Mouse (Mus musculus): Measurements from ENCODE around the gene Itch. TPM values are rescaled to one million over a fixed set of nuclear protein-coding genes. Genes with fewer than 3 reads are reported as not detected.

Itch gene
- polyA plus RNA-seq, 1 experiment from 2014 or later: 48.8 TPM

DNA sequence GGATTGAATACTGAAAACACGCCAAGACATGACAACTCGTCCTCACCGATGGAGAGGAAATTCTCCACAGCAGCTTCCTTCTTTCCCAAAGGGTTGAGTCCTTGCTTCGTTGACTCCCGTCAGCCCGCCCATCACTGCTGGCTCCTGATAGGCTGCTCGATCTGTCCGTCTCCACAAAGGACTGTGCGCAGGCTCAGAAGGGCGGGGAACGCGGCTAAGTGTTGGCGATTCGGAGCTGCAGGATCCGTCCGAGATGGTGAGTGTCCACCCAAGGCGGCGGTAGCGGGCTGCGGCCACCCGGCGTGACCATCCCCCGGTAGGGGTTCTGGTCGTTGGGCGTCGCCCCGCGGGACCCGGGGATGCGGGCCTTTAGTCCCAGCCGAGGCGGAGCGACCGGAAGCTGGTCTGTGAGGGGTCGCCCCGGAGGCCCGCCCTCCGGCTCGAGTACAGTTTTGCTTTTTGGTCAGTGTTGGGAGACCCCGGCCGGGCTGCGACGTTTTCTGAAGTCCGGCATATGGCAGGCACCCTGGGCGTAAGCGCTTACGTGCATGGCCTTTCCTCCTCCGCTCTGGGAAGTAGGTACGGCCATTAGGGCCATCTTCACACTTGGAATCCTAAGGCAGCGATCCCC is 103.2 kb downstream of the Itch start, which contains the start of gene Dynlrb1:
TSS of gene Dynlrb1 (plus strand) at position 172 of the 631 bp plus-strand sequence.
- whole genome bisulfite sequencing: under 1% methylated on average over 39 of the region's 50 CpGs
- H3K4me2 ChIP-seq (ENCODE audit: low read depth, low read length): peak within 1 kb of the TSS; percentile 83
- ATAC-seq (ENCODE audit: low read depth) (peak; percentile 100), DNase-seq (ENCODE audit: low spot score) (peak; percentile 98)
- H3K27ac ChIP-seq (replicated peaks; ENCODE audit: low read depth, low read length): peak within 1 kb of the TSS; percentile 77
- peak within 1 kb of the TSS; percentile 89 for H3K9ac ChIP-seq (ENCODE audit: low read depth, low read length)
- H3K9me3 ChIP-seq (ENCODE audit: control insufficient read depth, low read length): no peaks in the 10 kb centered on the region
- H3K4me1 ChIP-seq (ENCODE audit: control insufficient read depth, insufficient read depth, low read length): peaks cover 11% of the 10 kb centered on the region
- no peaks in the 10 kb centered on the region for H3K36me3 ChIP-seq (ENCODE audit: control insufficient read depth, insufficient read depth, low read length)
- H3K27me3 ChIP-seq (replicated peaks; ENCODE audit: control insufficient read depth, insufficient read depth, low read length): no peaks in the 10 kb centered on the region
- H3K4me3 ChIP-seq (ENCODE audit: low read depth, low read length): peak within 1 kb of the TSS; percentile 83

- no peak for DNase-seq (ENCODE audit: low spot score)
Observed at GRCm38 (mm10) chr2:155237276-155237675, 104.0 kb downstream of the Itch start.

DNA sequence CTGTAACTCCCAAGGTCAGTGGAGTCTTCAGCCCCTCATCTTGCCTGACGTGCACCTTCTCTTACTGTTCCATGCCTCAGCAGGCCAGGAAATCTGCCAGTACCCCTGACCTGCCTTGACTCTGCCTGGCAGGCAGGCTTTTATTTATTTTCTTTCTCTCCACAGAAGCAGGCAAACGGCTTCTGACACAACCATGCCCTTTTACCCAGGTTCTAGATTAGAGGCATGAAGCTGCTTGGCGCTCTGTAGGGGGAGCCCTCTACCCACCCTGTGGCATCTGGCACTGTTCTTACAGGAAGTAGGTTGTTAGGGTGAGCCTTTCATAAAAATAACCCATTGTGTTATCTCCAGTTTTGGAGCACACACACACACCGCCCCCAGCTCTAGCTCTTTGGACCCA is 107.6 kb downstream of the Itch start:
- peaks cover 11% of the 10 kb centered on the region for H3K4me1 ChIP-seq (ENCODE audit: control insufficient read depth, insufficient read depth, low read length)
- peaks cover 37% of the 10 kb centered on the region for H3K36me3 ChIP-seq (ENCODE audit: control insufficient read depth, insufficient read depth, low read length)
- H3K4me3 ChIP-seq (ENCODE audit: low read depth, low read length): no peak overlapping the region
- no peaks in the 10 kb centered on the region for H3K27me3 ChIP-seq (replicated peaks; ENCODE audit: control insufficient read depth, insufficient read depth, low read length)
- no peaks in the 10 kb centered on the region for H3K9me3 ChIP-seq (ENCODE audit: control insufficient read depth, low read length)
- no peak overlapping the region for H3K4me2 ChIP-seq (ENCODE audit: low read depth, low read length)
- no peak overlapping the region for H3K9ac ChIP-seq (ENCODE audit: low read depth, low read length)
- DNase-seq (ENCODE audit: low spot score) (no peak), ATAC-seq (ENCODE audit: low read depth) (no peak)
- 73% methylated on average over 4 of the region's 4 CpGs for WGBS
- H3K27ac ChIP-seq (replicated peaks; ENCODE audit: low read depth, low read length): no peak overlapping the region

More at GRCm38 (mm10) chr2:155237276-155237675, 104.0 kb downstream of the Itch start:
- Histone ChIP-seq H3K4me3 (ENCODE audit: low read depth, low read length) (peak overlapping the region; percentile 83), H3K27ac (replicated peaks; ENCODE audit: low read depth, low read length) (no peak overlapping the region), H3K27me3 (replicated peaks; ENCODE audit: control insufficient read depth, insufficient read depth, low read length) (no peaks in the 10 kb centered on the region), H3K9ac (ENCODE audit: low read depth, low read length) (peak overlapping the region; percentile 89), H3K9me3 (ENCODE audit: control insufficient read depth, low read length) (no peaks in the 10 kb centered on the region), H3K36me3 (ENCODE audit: control insufficient read depth, insufficient read depth, low read length) (peaks cover under 1% of the 10 kb centered on the region; the same call in 1 of the 2 replicates), H3K4me2 (ENCODE audit: low read depth, low read length) (peak overlapping the region; percentile 83), H3K4me1 (ENCODE audit: control insufficient read depth, insufficient read depth, low read length) (peaks cover 11% of the 10 kb centered on the region)
- WGBS: 15% methylated on average over 4 of the region's 4 CpGs
- no peak for ATAC-seq (ENCODE audit: low read depth)

- H3K9me3 ChIP-seq (ENCODE audit: control insufficient read depth, low read length): no peaks in the 10 kb centered on the region
- DNase-seq (ENCODE audit: low spot score) (no peak), ATAC-seq (ENCODE audit: low read depth) (no peak)
- no peaks in the 10 kb centered on the region for H3K27me3 ChIP-seq (replicated peaks; ENCODE audit: control insufficient read depth, insufficient read depth, low read length)
- 92% methylated on average over 7 of the region's 7 CpGs for WGBS
- no peak overlapping the region for H3K4me3 ChIP-seq (ENCODE audit: low read depth, low read length)
- no peak overlapping the region for H3K9ac ChIP-seq (ENCODE audit: low read depth, low read length)
- peaks cover 8% of the 10 kb centered on the region for H3K4me1 ChIP-seq (ENCODE audit: control insufficient read depth, insufficient read depth, low read length)
- no peak overlapping the region for H3K27ac ChIP-seq (replicated peaks; ENCODE audit: low read depth, low read length)
- H3K36me3 ChIP-seq (ENCODE audit: control insufficient read depth, insufficient read depth, low read length): peaks cover 49% of the 10 kb centered on the region
- H3K4me2 ChIP-seq (ENCODE audit: low read depth, low read length): no peak overlapping the region
Observed at GRCm38 (mm10) chr2:155242296-155242855, 109.1 kb downstream of the Itch start.

DNA sequence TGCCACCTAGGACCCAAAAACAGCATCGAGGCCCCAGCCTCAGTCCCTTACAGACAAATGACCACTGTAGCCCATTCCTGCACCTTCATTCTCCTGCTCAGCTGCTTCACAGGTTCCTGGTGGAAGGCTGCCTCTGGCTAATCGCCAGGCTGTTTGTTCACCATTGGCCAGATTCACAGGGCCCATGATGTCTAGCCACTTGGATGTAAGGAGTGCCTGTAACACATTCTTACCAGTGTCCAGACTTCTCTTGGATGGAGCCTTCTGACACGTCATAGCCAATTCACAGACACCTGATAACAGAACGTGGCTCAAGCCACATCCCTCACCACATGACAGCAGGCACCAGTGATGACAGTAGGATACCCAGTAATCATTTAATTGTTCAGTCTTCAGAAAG is 112.9 kb downstream of the Itch start:
- no peaks in the 10 kb centered on the region for H3K4me1 ChIP-seq (ENCODE audit: control insufficient read depth, insufficient read depth, low read length)
- no peaks in the 10 kb centered on the region for H3K27me3 ChIP-seq (replicated peaks; ENCODE audit: control insufficient read depth, insufficient read depth, low read length)
- 89% methylated on average over 4 of the region's 4 CpGs for WGBS
- no peak overlapping the region for H3K27ac ChIP-seq (replicated peaks; ENCODE audit: low read depth, low read length)
- no peak overlapping the region for H3K4me2 ChIP-seq (ENCODE audit: low read depth, low read length)
- no peak for ATAC-seq (ENCODE audit: low read depth)
- no peak for DNase-seq (ENCODE audit: low spot score)
- no peak overlapping the region for H3K9ac ChIP-seq (ENCODE audit: low read depth, low read length)
- no peaks in the 10 kb centered on the region for H3K9me3 ChIP-seq (ENCODE audit: control insufficient read depth, low read length)
- no peak overlapping the region for H3K4me3 ChIP-seq (ENCODE audit: low read depth, low read length)
- H3K36me3 ChIP-seq (ENCODE audit: control insufficient read depth, insufficient read depth, low read length): peaks cover 88% of the 10 kb centered on the region

DNA sequence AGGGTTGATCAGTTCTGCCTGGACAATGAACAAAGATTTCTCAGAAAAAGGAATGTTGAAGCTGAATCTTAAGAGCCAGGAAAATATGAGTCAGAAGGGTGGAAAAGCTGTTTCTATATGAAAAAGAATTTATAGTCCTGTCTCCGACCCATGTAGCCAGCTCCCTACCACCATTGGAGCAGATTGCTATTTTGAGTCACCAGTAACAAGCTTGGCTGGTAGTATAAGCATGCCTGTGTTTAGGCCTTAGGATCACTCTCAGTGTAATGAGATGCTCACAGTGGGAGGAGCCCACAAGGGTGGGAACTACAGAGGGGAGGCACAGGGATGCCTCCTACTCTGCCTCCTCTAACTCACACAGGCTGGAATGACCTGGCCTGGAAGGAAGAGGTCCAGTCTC is 114.9 kb downstream of the Itch start:
- Histone ChIP-seq H3K4me3 (ENCODE audit: low read depth, low read length) (no peak overlapping the region), H3K9me3 (ENCODE audit: control insufficient read depth, low read length) (no peaks in the 10 kb centered on the region), H3K27me3 (replicated peaks; ENCODE audit: control insufficient read depth, insufficient read depth, low read length) (no peaks in the 10 kb centered on the region), H3K36me3 (ENCODE audit: control insufficient read depth, insufficient read depth, low read length) (peaks cover 86% of the 10 kb centered on the region), H3K27ac (replicated peaks; ENCODE audit: low read depth, low read length) (no peak overlapping the region), H3K4me2 (ENCODE audit: low read depth, low read length) (no peak overlapping the region), H3K4me1 (ENCODE audit: control insufficient read depth, insufficient read depth, low read length) (no peaks in the 10 kb centered on the region), H3K9ac (ENCODE audit: low read depth, low read length) (no peak overlapping the region)
- ATAC-seq (ENCODE audit: low read depth) (no peak), DNase-seq (ENCODE audit: low spot score) (no peak)
- WGBS: 86% methylated on average over 1 of the region's 1 CpGs

- no peak overlapping the region for H3K27ac ChIP-seq (replicated peaks; ENCODE audit: low read depth, low read length)
- H3K4me2 ChIP-seq (ENCODE audit: low read depth, low read length): no peak overlapping the region
- no peak overlapping the region for H3K4me3 ChIP-seq (ENCODE audit: low read depth, low read length)
- H3K9ac ChIP-seq (ENCODE audit: low read depth, low read length): no peak overlapping the region
- WGBS: 92% methylated on average over 2 of the region's 2 CpGs
- no peak for ATAC-seq (ENCODE audit: low read depth)
- H3K27me3 ChIP-seq (replicated peaks; ENCODE audit: control insufficient read depth, insufficient read depth, low read length): no peaks in the 10 kb centered on the region
- no peak for DNase-seq (ENCODE audit: low spot score)
- H3K9me3 ChIP-seq (ENCODE audit: control insufficient read depth, low read length): no peaks in the 10 kb centered on the region
- peaks cover 81% of the 10 kb centered on the region for H3K36me3 ChIP-seq (ENCODE audit: control insufficient read depth, insufficient read depth, low read length)
- H3K4me1 ChIP-seq (ENCODE audit: control insufficient read depth, insufficient read depth, low read length): no peaks in the 10 kb centered on the region
Observed at GRCm38 (mm10) chr2:155248718-155249117, 115.4 kb downstream of the Itch start.

- 95% methylated on average over 5 of the region's 5 CpGs for WGBS
- DNase-seq (ENCODE audit: low spot score) (no peak), ATAC-seq (ENCODE audit: low read depth) (no peak)
- no peak overlapping the region for H3K27ac ChIP-seq (replicated peaks; ENCODE audit: low read depth, low read length)
- H3K4me3 ChIP-seq (ENCODE audit: low read depth, low read length): no peak overlapping the region
- no peaks in the 10 kb centered on the region for H3K4me1 ChIP-seq (ENCODE audit: control insufficient read depth, insufficient read depth, low read length)
- no peak overlapping the region for H3K4me2 ChIP-seq (ENCODE audit: low read depth, low read length)
- H3K9me3 ChIP-seq (ENCODE audit: control insufficient read depth, low read length): no peaks in the 10 kb centered on the region
- H3K9ac ChIP-seq (ENCODE audit: low read depth, low read length): no peak overlapping the region
- no peaks in the 10 kb centered on the region for H3K27me3 ChIP-seq (replicated peaks; ENCODE audit: control insufficient read depth, insufficient read depth, low read length)
- H3K36me3 ChIP-seq (ENCODE audit: control insufficient read depth, insufficient read depth, low read length): peaks cover 72% of the 10 kb centered on the region
Observed at GRCm38 (mm10) chr2:155249588-155249987, 116.3 kb downstream of the Itch start.

GRCm38 (mm10) chr2:155265526-155265925 is 132.2 kb downstream of the Itch start:
- ATAC-seq (ENCODE audit: low read depth) (no peak), DNase-seq (ENCODE audit: low spot score) (no peak)
- Histone ChIP-seq H3K4me2 (ENCODE audit: low read depth, low read length) (no peak overlapping the region), H3K9me3 (ENCODE audit: control insufficient read depth, low read length) (no peaks in the 10 kb centered on the region), H3K4me3 (ENCODE audit: low read depth, low read length) (no peak overlapping the region), H3K4me1 (ENCODE audit: control insufficient read depth, insufficient read depth, low read length) (no peaks in the 10 kb centered on the region), H3K27me3 (replicated peaks; ENCODE audit: control insufficient read depth, insufficient read depth, low read length) (no peaks in the 10 kb centered on the region), H3K36me3 (ENCODE audit: control insufficient read depth, insufficient read depth, low read length) (no peaks in the 10 kb centered on the region), H3K27ac (replicated peaks; ENCODE audit: low read depth, low read length) (no peak overlapping the region), H3K9ac (ENCODE audit: low read depth, low read length) (no peak overlapping the region)
- WGBS: 85% methylated on average over 6 of the region's 6 CpGs
